Mouse (Mus musculus): ENCODE data around the gene Dnmt3a.

GRCm38 (mm10) chr12:3807548-3808395, 2.0 kb downstream of the Dnmt3a start:
- TF ChIP-seq EP300 (IDR thresholded peaks at IDR 0.05) = no peak
- no peak for TF ChIP-seq CTCF (IDR thresholded peaks at IDR 0.05)

Measured in lung, postnatal 0 days (tissue).